Comparison of ENCODE assay signal across 9 mouse cellular contexts in genomic region chr4:48541526-48542250, GRCm38 (mm10). TPM values are rescaled to one million over a fixed set of nuclear protein-coding genes. Genes with fewer than 3 reads are reported as not detected.
DNase-seq lines count a peak whose midpoint lies in the region; ATAC-seq lines count a peak whose summit lies in the region.
"Had no signal": no experiment of that assay in that cellular context is flagged by ENCODE, and none has a peak within 500 bp of the region (broad histone marks: within the 10 kb centered on the region; RNA-seq: fewer than 3 reads in every experiment).

No protein-coding gene starts in this region.

- DNase-seq in heart, postnatal 4 days, result no peak
- DNase-seq in embryo, embryonic 10.5 days (ENCODE audit: low spot score), result peak; percentile 53
- DNase-seq in intestine, embryonic 14.5 days (ENCODE audit: low spot score), result peak; percentile 61
- DNase-seq in spleen, postnatal 14 days (ENCODE audit: low spot score in 2 of 2), result no peak
- DNase-seq in left cerebral cortex, postnatal 25 days (ENCODE audit: low spot score in 2 of 2), result no peak
- no peak for DNase-seq in layer of hippocampus, adult 8-10 months (ENCODE audit: low spot score in 2 of 2)

- H3K9ac ChIP-seq in heart, embryonic 13.5 days, result peak overlapping the region; percentile 99
- peak overlapping the region; percentile 95 for H3K9ac ChIP-seq in intestine, embryonic 14.5 days (ENCODE audit: low read length)
- peak overlapping the region; percentile 98 for H3K9ac ChIP-seq in midbrain, embryonic 15.5 days

- H3K4me1 ChIP-seq in heart, embryonic 13.5 days, result peaks cover 54% of the 10 kb centered on the region
- peaks cover 19% of the 10 kb centered on the region for H3K4me1 ChIP-seq in intestine, embryonic 14.5 days (replicated peaks; ENCODE audit: control insufficient read depth, insufficient read depth, low read length)
- H3K4me1 ChIP-seq in midbrain, embryonic 15.5 days, result peaks cover 60% of the 10 kb centered on the region

- ATAC-seq in heart, embryonic 13.5 days (ENCODE audit: extremely low read depth, insufficient number of reproducible peaks, low FRiP score, low TSS enrichment), result no peak
- ATAC-seq in intestine, embryonic 14.5 days (replicated peaks; ENCODE audit: low FRiP score, low TSS enrichment, low read depth), result no peak
- no peak for ATAC-seq in midbrain, embryonic 15.5 days (replicated peaks)

- H3K4me2 ChIP-seq in heart, embryonic 13.5 days, result peak overlapping the region; percentile 90
- H3K4me2 ChIP-seq in intestine, embryonic 14.5 days (ENCODE audit: low read length), result peak overlapping the region; percentile 77
- H3K4me2 ChIP-seq in midbrain, embryonic 15.5 days, result peak overlapping the region; percentile 94

- no peaks in the 10 kb centered on the region for H3K9me3 ChIP-seq in heart, embryonic 13.5 days
- no peaks in the 10 kb centered on the region for H3K9me3 ChIP-seq in intestine, embryonic 14.5 days (ENCODE audit: control insufficient read depth, low read length)
- H3K9me3 ChIP-seq in midbrain, embryonic 15.5 days, result no peaks in the 10 kb centered on the region

- no peaks in the 10 kb centered on the region for H3K27me3 ChIP-seq in heart, embryonic 13.5 days (replicated peaks)
- H3K27me3 ChIP-seq in intestine, embryonic 14.5 days (replicated peaks; ENCODE audit: control insufficient read depth, insufficient read depth, low read length), result no peaks in the 10 kb centered on the region
- no peaks in the 10 kb centered on the region for H3K27me3 ChIP-seq in midbrain, embryonic 15.5 days (replicated peaks)

- WGBS in heart, embryonic 13.5 days, result 4% methylated on average over 15 of the region's 15 CpGs
- WGBS in intestine, embryonic 14.5 days, result 7% methylated on average over 15 of the region's 15 CpGs
- WGBS in midbrain, embryonic 15.5 days, result 2% methylated on average over 15 of the region's 15 CpGs

- H3K36me3 ChIP-seq in heart, embryonic 13.5 days, result no peaks in the 10 kb centered on the region
- H3K36me3 ChIP-seq in intestine, embryonic 14.5 days (ENCODE audit: control insufficient read depth, insufficient read depth, low read length), result no peaks in the 10 kb centered on the region; the same call in 1 of the 2 replicates
- H3K36me3 ChIP-seq in midbrain, embryonic 15.5 days (replicated peaks), result no peaks in the 10 kb centered on the region
- H3K36me3 ChIP-seq: G1E had no signal

- H3K27ac ChIP-seq in heart, embryonic 13.5 days (replicated peaks), result peak overlapping the region; percentile 93
- H3K27ac ChIP-seq in intestine, embryonic 14.5 days (ENCODE audit: low read depth), result peak overlapping the region; percentile 34
- H3K27ac ChIP-seq in midbrain, embryonic 15.5 days, result peak overlapping the region; percentile 93; the same call in 1 of the 2 replicates

- intact Hi-C loops in left cerebral cortex, postnatal 25 days (cut with DNase I), result loop anchor here (5.0 kb wide), 2 partner anchors 46 to 69 kb away; partner anchors contain the start of genes Tex10 and Tmeff1

- H3K4me3 ChIP-seq in heart, embryonic 13.5 days, result peak overlapping the region; percentile 87
- peak overlapping the region; percentile 73 for H3K4me3 ChIP-seq in intestine, embryonic 14.5 days (ENCODE audit: low read depth, low read length)
- peak overlapping the region; percentile 89 for H3K4me3 ChIP-seq in midbrain, embryonic 15.5 days

RNA-seq across cellular contexts. Expression of gene Msantd3, which starts 2.0 kb away (rescaled TPM):
- 21.6 and 21.7 TPM in 2 replicates for polyA plus RNA-seq in heart, embryonic 13.5 days (2015; fragmentation: Nextera tagmentation; extraction: Ambion mirVana)
- 10 to 100 TPM; 35.6 to 38.4 TPM for total RNA-seq in heart, postnatal 4 days (2021)
- 21.0 and 25.4 TPM in 2 replicates for polyA plus RNA-seq in intestine, embryonic 14.5 days (2014; fragmentation: Nextera tagmentation; extraction: Ambion mirVana)
- polyA plus RNA-seq in midbrain, embryonic 15.5 days (2015; fragmentation: Nextera tagmentation; extraction: Ambion mirVana), result 33.3 and 33.4 TPM in 2 replicates
- 10 to 100 TPM; 25.3 to 26.5 TPM for total RNA-seq in left cerebral cortex, postnatal 25 days (2021)
- total RNA-seq in layer of hippocampus, adult 8-10 months (2022), result 10 to 100 TPM; 17.4 to 20.3 (median 19.1) TPM
- polyA plus RNA-seq: G1E had no signal

RNA-seq across cellular contexts. Expression of gene Tmeff1, which starts 43.3 kb away (rescaled TPM):
- polyA plus RNA-seq in heart, embryonic 13.5 days (2015; fragmentation: Nextera tagmentation; extraction: Ambion mirVana), result 30.2 and 30.7 TPM in 2 replicates
- 10 to 100 TPM; 26.0 to 28.9 TPM for total RNA-seq in heart, postnatal 4 days (2021)
- 49.8 and 64.5 TPM in 2 replicates for polyA plus RNA-seq in intestine, embryonic 14.5 days (2014; fragmentation: Nextera tagmentation; extraction: Ambion mirVana)
- 293 and 312 TPM in 2 replicates for polyA plus RNA-seq in midbrain, embryonic 15.5 days (2015; fragmentation: Nextera tagmentation; extraction: Ambion mirVana)
- 100 to 1,000 TPM; 118 to 124 TPM for total RNA-seq in left cerebral cortex, postnatal 25 days (2021)
- 100 to 1,000 TPM; 110 to 118 (median 116) TPM for total RNA-seq in layer of hippocampus, adult 8-10 months (2022)
- total RNA-seq: G1E had no signal
- polyA plus RNA-seq: G1E had no signal

Comparison
In these comparisons a context has a peak if more than half of its experiments do, and no peak if none do; other contexts are left out.
1. H3K27ac ChIP-seq: peak in every context shown above with its lines; median percentile 93 in heart, embryonic 13.5 days; 93 in midbrain, embryonic 15.5 days; 34 in intestine, embryonic 14.5 days.
2. DNase-seq: peak in embryo, embryonic 10.5 days (single experiment) and intestine, embryonic 14.5 days (single experiment); none in heart, postnatal 4 days (single experiment), spleen, postnatal 14 days (0 of 2), left cerebral cortex, postnatal 25 days (0 of 2) and layer of hippocampus, adult 8-10 months (0 of 2).
3. Peak in every context shown above with its lines, with median percentiles within 50 percentile points of each other: H3K4me2 ChIP-seq, H3K4me3 ChIP-seq and H3K9ac ChIP-seq.